Mouse (Mus musculus) megakaryocyte, embryonic 14.5 days (primary cell): Measurements from ENCODE around the gene 5830411N06Rik.

Experiments used
- FLI1 ChIP-seq: IDR thresholded peaks from 2 replicates; pipeline ENCODE4 v1.6.1; 2012; ENCODE audit warnings: low read length, inconsistent platforms, mixed read lengths
- GATA1 ChIP-seq: IDR thresholded peaks from 3 replicates; pipeline ENCODE4 v1.6.1; 2012; ENCODE audit warnings: mixed read lengths, low read length, inconsistent platforms, borderline replicate concordance

DNA sequence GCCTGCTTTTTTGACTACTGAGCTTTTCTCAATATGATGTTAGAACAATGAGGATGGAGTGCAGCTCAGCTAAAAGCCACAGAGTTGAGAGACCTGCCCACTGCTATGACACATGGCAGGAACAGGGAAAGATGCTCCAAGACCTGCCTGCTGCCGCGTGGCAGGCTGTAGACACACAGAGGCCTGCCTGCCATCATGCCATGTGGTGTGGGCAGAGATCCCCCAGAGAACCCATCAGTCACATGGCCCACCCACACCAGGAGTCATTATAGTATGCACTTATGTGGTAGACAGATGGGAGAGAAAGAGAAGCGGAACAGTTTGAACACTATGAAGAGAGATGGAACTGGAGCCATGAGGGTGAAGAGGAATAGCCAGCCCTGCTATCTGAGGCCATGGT is 13.4 kb upstream of the 5830411N06Rik start:
- TF ChIP-seq GATA1 (no peak), FLI1 (no peak)
